Mouse (Mus musculus): ENCODE data around the gene Slamf6. TPM values are rescaled to one million over a fixed set of nuclear protein-coding genes. Genes with fewer than 3 reads are reported as not detected.

The Slamf6 gene
- polyA plus RNA-seq, 1 experiment from 2014 or later = not detected

- 89% methylated on average over 13 of the region's 13 CpGs for WGBS
- Histone ChIP-seq H3K4me2 (ENCODE audit: low read length) (no peak overlapping the region), H3K27ac (ENCODE audit: low read length) (no peak overlapping the region), H3K4me1 (ENCODE audit: control insufficient read depth, insufficient read depth, low read length) (peaks cover 7% of the 10 kb centered on the region), H3K36me3 (ENCODE audit: control insufficient read depth, insufficient read depth, low read length) (peaks cover 7% of the 10 kb centered on the region), H3K4me3 (ENCODE audit: low read depth, low read length) (no peak overlapping the region), H3K9me3 (replicated peaks; ENCODE audit: control insufficient read depth, low read length, poor library complexity, severe bottlenecking) (no peaks in the 10 kb centered on the region), H3K9ac (ENCODE audit: low read depth, low read length) (no peak overlapping the region), H3K27me3 (ENCODE audit: control insufficient read depth, insufficient read depth, low read depth, low read length) (no peaks in the 10 kb centered on the region)
- no peak for ATAC-seq
These were observed 81.7 kb downstream of the Slamf6 start for GRCm38 (mm10) chr1:171998820-171999597.

GRCm38 (mm10) chr1:172000641-172001040, 83.3 kb downstream of the Slamf6 start:
- Histone ChIP-seq H3K4me3 (ENCODE audit: low read depth, low read length) (no peak overlapping the region), H3K4me2 (ENCODE audit: low read length) (no peak overlapping the region), H3K36me3 (ENCODE audit: control insufficient read depth, insufficient read depth, low read length) (peaks cover 13% of the 10 kb centered on the region), H3K9me3 (replicated peaks; ENCODE audit: control insufficient read depth, low read length, poor library complexity, severe bottlenecking) (no peaks in the 10 kb centered on the region), H3K4me1 (ENCODE audit: control insufficient read depth, insufficient read depth, low read length) (peaks cover 7% of the 10 kb centered on the region), H3K9ac (ENCODE audit: low read depth, low read length) (no peak overlapping the region), H3K27me3 (ENCODE audit: control insufficient read depth, insufficient read depth, low read depth, low read length) (no peaks in the 10 kb centered on the region), H3K27ac (ENCODE audit: low read length) (no peak overlapping the region)
- WGBS = 50% methylated on average over 3 of the region's 3 CpGs
- 0 out of 2 replicates have a peak, but pooled peaks have one; percentile 19 for ATAC-seq

- Histone ChIP-seq H3K36me3 (ENCODE audit: control insufficient read depth, insufficient read depth, low read length) (peaks cover 21% of the 10 kb centered on the region), H3K4me1 (ENCODE audit: control insufficient read depth, insufficient read depth, low read length) (peaks cover 7% of the 10 kb centered on the region), H3K27me3 (ENCODE audit: control insufficient read depth, insufficient read depth, low read depth, low read length) (no peaks in the 10 kb centered on the region), H3K27ac (ENCODE audit: low read length) (peak overlapping the region; percentile 19; the same call in 1 of the 2 replicates), H3K4me2 (ENCODE audit: low read length) (no peak overlapping the region), H3K9me3 (replicated peaks; ENCODE audit: control insufficient read depth, low read length, poor library complexity, severe bottlenecking) (no peaks in the 10 kb centered on the region), H3K4me3 (ENCODE audit: low read depth, low read length) (no peak overlapping the region), H3K9ac (ENCODE audit: low read depth, low read length) (peak overlapping the region; percentile 4; the same call in 1 of the 2 replicates)
- ATAC-seq = peak; percentile 69
- 26% methylated on average over 12 of the region's 12 CpGs for WGBS
These were observed 84.3 kb downstream of the Slamf6 start for GRCm38 (mm10) chr1:172001665-172002064.

Other genes starting within 250 kb of the Slamf6 start
- 0.57 and 1.0 TPM in 2 replicates for gene Cd48, start 235.5 kb upstream of the Slamf6 start, polyA plus RNA-seq (2015; fragmentation: Nextera tagmentation; extraction: Ambion mirVana)
- 0.16 and 0.19 TPM in 2 replicates for gene Slamf1, start 150.4 kb upstream of the Slamf6 start, polyA plus RNA-seq (2015; fragmentation: Nextera tagmentation; extraction: Ambion mirVana)
- 0.80 and 1.0 TPM in 2 replicates for gene Cd84, start 77.8 kb upstream of the Slamf6 start, polyA plus RNA-seq (2015; fragmentation: Nextera tagmentation; extraction: Ambion mirVana)
- not detected in 2 replicates for gene Gm10521, start 21.9 kb upstream of the Slamf6 start, polyA plus RNA-seq (2015; fragmentation: Nextera tagmentation; extraction: Ambion mirVana)
- 43.7 and 44.0 TPM in 2 replicates for gene Vangl2, start 110.9 kb downstream of the Slamf6 start, polyA plus RNA-seq (2015; fragmentation: Nextera tagmentation; extraction: Ambion mirVana)
- 0.45 and 1.2 TPM in 2 replicates for gene Nhlh1, start 140.1 kb downstream of the Slamf6 start, polyA plus RNA-seq (2015; fragmentation: Nextera tagmentation; extraction: Ambion mirVana)
- 209 and 222 TPM in 2 replicates for gene Copa, start 165.0 kb downstream of the Slamf6 start, polyA plus RNA-seq (2015; fragmentation: Nextera tagmentation; extraction: Ambion mirVana)
- gene Ncstn, start 165.3 kb downstream of the Slamf6 start, polyA plus RNA-seq (2015; fragmentation: Nextera tagmentation; extraction: Ambion mirVana) = 105 and 107 TPM in 2 replicates
- 160 and 162 TPM in 2 replicates for gene Pex19, start 209.2 kb downstream of the Slamf6 start, polyA plus RNA-seq (2015; fragmentation: Nextera tagmentation; extraction: Ambion mirVana)
- gene Dcaf8, start 230.6 kb downstream of the Slamf6 start, polyA plus RNA-seq (2015; fragmentation: Nextera tagmentation; extraction: Ambion mirVana) = 84.7 and 84.9 TPM in 2 replicates